Mouse (Mus musculus) hematopoietic stem cell, adult 5-6 weeks (primary cell): ENCODE results near the gene Mdh1. TPM values are rescaled to one million over a fixed set of nuclear protein-coding genes. Genes with fewer than 3 reads are reported as not detected.
"Not testable (repeated sequence)": the region's sequence is repeated elsewhere in the genome, so short reads cannot be mapped to it uniquely, and the experiment has no call there.

Source experiments
- ATAC-seq, 2 experiments: fragments of 125-278 bp in 1 of 2; replicated peaks in 1 of 2; 2 replicates each; pipeline ENCODE4 v1.8.0; 2016 to 2017; ENCODE audit warnings: inconsistent platforms in 2 of 2, mild to moderate bottlenecking in 2 of 2, moderate number of reproducible peaks in 2 of 2, low read depth in 1 of 2, moderate TSS enrichment in 1 of 2; ENCODE audit not compliant: low FRiP score in 2 of 2, poor library complexity in 2 of 2, severe bottlenecking in 2 of 2, insufficient read depth in 1 of 2, low TSS enrichment in 1 of 2
- total RNA-seq: library from RNA; stranded (forward); fragments of 172-1452, 232-1000 nt; gene quantifications from 2 replicates; pipeline ENCODE4 v1.2.3, GENCODE M21; 2017

The Mdh1 gene
- total RNA-seq, 1 experiment from 2014 or later: 99.2 TPM

- ATAC-seq: peak; percentile 68 to 70
Measured at GRCm38 (mm10) chr11:21549754-21550153, 22.4 kb downstream of the Mdh1 start.

DNA sequence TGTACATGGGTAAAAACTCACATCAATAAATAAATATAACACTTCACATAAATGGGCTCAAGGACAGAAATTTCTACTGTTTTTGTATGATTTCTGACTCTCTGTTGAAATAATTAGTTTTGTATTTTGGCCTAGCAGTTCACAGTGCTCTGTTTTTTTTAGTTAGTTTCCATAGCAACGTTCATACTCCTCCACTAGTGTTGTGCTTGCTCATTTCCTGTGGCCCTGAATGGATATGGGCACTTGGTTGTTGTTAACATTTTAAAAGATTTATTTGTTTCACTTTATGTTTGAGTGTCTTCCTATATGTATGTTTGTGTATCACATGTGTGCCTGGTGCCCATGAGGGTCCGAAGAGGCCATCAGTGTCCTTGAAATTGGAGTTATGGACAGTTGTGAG is 23.1 kb downstream of the Mdh1 start:
- ATAC-seq: peak; percentile 29 to 47; a peak in 2 of 4 replicates

DNA sequence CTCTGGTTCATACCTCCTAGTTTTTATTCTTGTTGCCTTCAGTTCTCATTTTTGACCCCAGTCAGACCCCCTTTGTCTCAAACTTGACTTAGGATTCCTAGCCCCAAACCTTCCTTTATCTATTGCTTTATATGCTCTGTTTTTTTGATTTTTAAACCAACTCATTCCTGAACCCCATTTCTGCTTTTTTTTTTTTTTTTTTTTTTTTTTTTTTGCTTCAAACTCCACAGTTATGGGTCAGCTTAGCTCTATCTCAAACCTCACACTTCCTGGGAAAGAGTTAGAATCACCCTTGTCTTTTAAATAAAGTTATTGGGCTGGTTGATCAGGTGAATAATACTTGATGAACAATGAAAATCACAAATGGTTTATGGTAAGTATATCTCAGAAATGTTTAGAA is 24.6 kb downstream of the Mdh1 start:
- ATAC-seq: no peak

- ATAC-seq: no peak
Measured at GRCm38 (mm10) chr11:21546671-21547070, 25.5 kb downstream of the Mdh1 start.

DNA sequence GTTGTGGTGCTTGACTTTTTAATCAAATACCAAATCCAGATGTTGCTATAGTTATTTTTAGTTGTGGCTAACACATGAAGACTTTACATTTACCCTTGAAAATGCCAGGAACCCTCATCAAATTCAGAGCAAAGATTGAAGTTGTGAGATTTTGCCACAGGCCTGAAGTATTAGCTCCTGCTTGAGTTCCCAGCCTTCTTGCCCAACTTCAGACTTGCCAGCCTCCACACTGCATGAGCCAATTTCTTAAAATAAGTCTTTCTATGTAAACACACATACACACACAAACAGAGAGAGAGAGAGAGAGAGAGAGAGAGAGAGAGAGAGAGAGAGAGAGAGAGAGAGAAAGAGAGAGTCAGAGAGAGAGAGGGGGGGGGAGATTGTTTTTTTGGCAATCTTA is 26.2 kb downstream of the Mdh1 start:
- ATAC-seq: no peak

DNA sequence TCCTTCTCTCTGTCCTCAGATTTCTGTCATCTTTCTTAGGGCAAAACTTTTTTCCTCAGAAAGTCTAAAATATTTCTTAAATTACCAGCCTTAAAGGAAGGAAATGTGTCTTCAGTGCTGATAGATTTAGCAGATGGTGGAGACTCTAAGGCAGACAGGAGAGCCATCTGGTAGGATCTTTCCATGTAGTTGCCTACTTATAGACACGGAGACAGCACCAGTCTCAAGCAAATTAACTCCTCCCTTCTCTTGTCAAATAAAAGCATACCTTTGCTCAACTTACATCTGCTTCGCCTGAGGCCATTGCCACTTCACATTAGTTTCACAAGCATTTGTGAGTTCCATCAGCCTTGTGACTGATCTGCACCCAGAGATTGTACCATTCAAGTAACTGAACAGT is 27.1 kb downstream of the Mdh1 start:
- no peak for ATAC-seq

GRCm38 (mm10) chr11:21542731-21543130 is 29.4 kb downstream of the Mdh1 start:
- ATAC-seq: no peak

- no peak for ATAC-seq
Measured at GRCm38 (mm10) chr11:21540622-21541021, 31.5 kb downstream of the Mdh1 start.

DNA sequence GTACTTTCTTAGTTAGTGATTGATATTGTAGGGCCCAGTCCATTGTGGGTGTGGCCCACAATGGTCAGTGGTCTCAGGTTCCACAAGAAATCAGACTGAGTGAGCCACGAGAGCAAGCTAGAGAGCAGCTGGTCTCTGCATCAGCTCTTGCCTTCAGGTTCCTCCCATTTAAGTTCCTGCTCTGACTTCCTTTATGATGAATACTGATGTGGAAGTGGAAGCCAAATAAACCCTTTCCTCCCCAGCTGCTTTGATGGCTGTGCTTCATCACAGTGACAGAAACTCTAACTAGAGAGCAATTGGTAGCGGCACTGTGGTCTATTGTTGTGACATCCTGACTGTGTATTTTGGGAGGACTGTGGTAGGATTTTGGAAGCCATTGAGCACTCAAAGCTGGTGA is 32.1 kb downstream of the Mdh1 start:
- ATAC-seq: peak; percentile 17 to 56; a peak in 2 of 4 replicates

DNA sequence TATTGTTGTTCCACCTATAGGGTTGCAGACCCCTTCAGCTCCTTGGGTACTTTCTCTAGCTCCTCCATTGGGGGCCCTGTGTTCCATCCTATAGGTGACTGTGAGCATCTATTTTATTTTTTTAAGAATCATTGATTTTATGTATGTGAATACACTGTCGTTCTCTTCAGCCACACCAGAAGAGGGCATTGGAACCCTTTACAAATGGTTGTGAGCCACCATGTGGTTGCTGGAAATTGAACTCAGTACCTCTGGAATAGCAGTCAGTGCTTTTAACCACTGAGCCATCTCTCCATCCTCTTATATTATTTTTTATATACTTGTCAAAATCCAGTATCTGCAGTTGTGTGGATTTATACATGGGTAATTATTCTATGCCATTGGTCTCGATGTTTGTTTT is 41.3 kb downstream of the Mdh1 start:
- not testable (repeated sequence) for ATAC-seq

DNA sequence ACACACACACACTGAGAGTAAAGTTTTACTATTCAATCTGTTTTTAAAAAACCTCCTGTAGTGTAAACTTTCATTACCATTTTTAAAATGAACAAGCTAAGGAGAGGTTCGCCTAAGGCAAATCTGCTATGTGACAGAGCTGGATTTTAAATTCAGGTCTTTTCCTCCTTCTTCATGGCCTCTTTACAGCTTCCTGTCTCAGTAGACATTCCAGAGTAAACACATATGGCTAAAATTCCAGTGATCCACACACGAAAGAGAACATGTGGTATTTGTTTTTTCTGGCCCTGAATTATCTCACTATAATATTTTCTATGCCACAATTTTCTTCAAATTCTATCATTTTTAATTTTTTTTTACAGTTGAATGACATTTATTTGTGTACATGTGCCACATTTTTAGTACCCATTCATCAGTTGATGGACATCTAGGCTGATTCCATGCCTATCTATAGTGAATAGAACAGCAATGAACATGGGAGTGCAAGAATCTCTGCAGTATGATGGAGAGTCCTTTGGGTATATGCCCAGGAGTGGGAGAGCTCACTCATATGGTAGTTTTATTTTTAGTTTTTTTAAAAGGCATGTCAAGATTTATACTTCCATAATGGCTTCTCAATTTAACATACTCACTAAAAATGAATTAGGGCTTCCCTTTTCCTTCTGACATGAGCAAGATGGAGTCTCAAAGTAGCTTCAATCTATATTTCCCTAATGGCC is 43.3 kb downstream of the Mdh1 start:
- ATAC-seq: no peak

GRCm38 (mm10) chr11:21517726-21518125 is 54.4 kb downstream of the Mdh1 start:
- no peak for ATAC-seq

DNA sequence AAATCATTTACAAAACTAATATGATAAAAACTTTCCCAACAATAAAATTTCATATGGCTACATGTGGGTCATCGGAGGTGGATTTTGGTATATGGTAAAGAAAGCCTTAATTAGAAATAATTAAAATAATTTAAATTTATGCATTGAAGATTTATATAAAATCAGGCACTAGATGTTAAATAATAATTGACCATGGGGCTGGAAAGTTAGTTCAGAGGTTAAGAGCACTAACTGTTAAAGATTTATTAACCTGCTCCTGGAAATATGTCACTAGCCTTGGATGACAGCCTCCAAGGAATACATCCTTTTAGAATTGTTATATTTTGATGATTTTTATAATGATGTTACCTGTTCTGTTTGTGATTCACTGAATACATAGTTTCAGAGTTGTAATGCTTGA is 55.8 kb downstream of the Mdh1 start:
- ATAC-seq: not testable (repeated sequence)

- not testable (repeated sequence) for ATAC-seq
Measured at GRCm38 (mm10) chr11:21510577-21510976, 61.6 kb downstream of the Mdh1 start.

DNA sequence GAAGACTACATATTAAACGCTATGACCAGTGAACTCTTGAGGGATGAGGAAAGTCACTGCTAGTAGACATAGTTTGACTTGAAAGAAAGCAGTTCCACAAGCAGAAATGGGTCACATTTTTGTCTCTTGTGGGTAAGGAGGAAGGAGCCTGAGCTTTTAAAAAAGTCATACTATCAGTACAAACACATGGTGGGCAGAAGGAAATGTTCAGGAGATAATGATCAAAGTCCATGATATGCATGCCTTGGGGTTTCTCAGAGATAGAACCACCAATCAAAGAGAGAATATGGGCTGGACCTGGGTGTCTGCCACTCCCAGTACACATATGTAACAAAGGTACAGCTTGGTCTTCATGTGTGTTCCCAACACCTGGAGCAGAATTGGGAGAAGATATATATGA is 63.5 kb downstream of the Mdh1 start:
- not testable (repeated sequence) for ATAC-seq

- peak in 1 of 2 experiments; percentile 71; a peak in 2 of 4 replicates for ATAC-seq
Measured at GRCm38 (mm10) chr11:21507073-21507472, 65.1 kb downstream of the Mdh1 start.
